In genomic region chr14:21119653-21120313, GRCm38 (mm10) we compare ENCODE assay signal across 13 mouse cellular contexts.
A peak's percentile ranks its signal among the peaks of the same experiment; 100 is the strongest.
DNase-seq lines count a peak whose midpoint lies in the region; ATAC-seq and TF ChIP-seq lines count a peak whose summit lies in the region.
"Had no signal": no experiment of that assay in that cellular context is flagged by ENCODE, and none has a peak within 500 bp of the region (broad histone marks: within the 10 kb centered on the region; RNA-seq: fewer than 3 reads in every experiment).

No protein-coding gene starts in this region.

- WGBS in heart, embryonic 12.5 days = 59% methylated on average over 9 of the region's 9 CpGs
- 46% methylated on average over 9 of the region's 9 CpGs for WGBS in heart, embryonic 16.5 days
- WGBS in heart, postnatal 0 days = 40% methylated on average over 9 of the region's 9 CpGs

- peaks cover 32% of the 10 kb centered on the region for H3K4me1 ChIP-seq in heart, embryonic 12.5 days (replicated peaks)
- peaks cover 16% of the 10 kb centered on the region for H3K4me1 ChIP-seq in heart, embryonic 16.5 days (ENCODE audit: control insufficient read depth, insufficient read depth, low read length)
- peaks cover 14% of the 10 kb centered on the region for H3K4me1 ChIP-seq in heart, postnatal 0 days (ENCODE audit: control insufficient read depth, insufficient read depth)
- H3K4me1 ChIP-seq: embryonic facial prominence, embryonic 10.5 days; hindbrain, embryonic 13.5 days had no signal

- no peak for TF ChIP-seq CTCF in heart, postnatal 0 days (IDR thresholded peaks at IDR 0.05; ENCODE audit: low read depth)

- intact Hi-C loops in heart, postnatal 36 days (cut with DNase I) = loop anchor here (5.0 kb wide), 1 partner anchor 623 kb away; no protein-coding TSS in a partner anchor

- no peak overlapping the region for H3K4me3 ChIP-seq in heart, embryonic 12.5 days
- no peak overlapping the region for H3K4me3 ChIP-seq in heart, embryonic 16.5 days (ENCODE audit: low read length)
- H3K4me3 ChIP-seq in heart, postnatal 0 days (ENCODE audit: low read depth, low read length) = no peak overlapping the region
- H3K4me3 ChIP-seq: embryonic facial prominence, embryonic 10.5 days; hindbrain, embryonic 13.5 days had no signal

- TF ChIP-seq EP300 in heart, postnatal 0 days (IDR thresholded peaks at IDR 0.05; ENCODE audit: low read depth) = no peak

- 0 out of 2 replicates have a peak, but pooled peaks have one; percentile 48 for ATAC-seq in heart, embryonic 12.5 days (ENCODE audit: insufficient number of reproducible peaks, low FRiP score)
- peak; percentile 56; the same call in 1 of the 2 replicates for ATAC-seq in heart, embryonic 16.5 days (replicated peaks; ENCODE audit: extremely low read depth, insufficient read depth, low FRiP score)
- peak; percentile 79 for ATAC-seq in heart, postnatal 0 days (ENCODE audit: insufficient read depth, low read depth)
- ATAC-seq: forebrain, embryonic 14.5 days; hindbrain, postnatal 0 days had no signal

- H3K4me2 ChIP-seq in heart, embryonic 12.5 days = no peak overlapping the region
- no peak overlapping the region for H3K4me2 ChIP-seq in heart, embryonic 16.5 days (ENCODE audit: low read depth, low read length)
- H3K4me2 ChIP-seq in heart, postnatal 0 days (ENCODE audit: low read depth, low read length) = no peak overlapping the region
- H3K4me2 ChIP-seq: hindbrain, embryonic 13.5 days had no signal

- H3K27me3 ChIP-seq in heart, embryonic 12.5 days (replicated peaks) = no peaks in the 10 kb centered on the region
- no peaks in the 10 kb centered on the region for H3K27me3 ChIP-seq in heart, embryonic 16.5 days (ENCODE audit: control insufficient read depth, insufficient read depth, low read length)
- no peaks in the 10 kb centered on the region for H3K27me3 ChIP-seq in heart, postnatal 0 days (ENCODE audit: control insufficient read depth, insufficient read depth, low read length)
- H3K27me3 ChIP-seq: hindbrain, embryonic 13.5 days had no signal

- DNase-seq in heart, adult 18-20 months = no peak
- no peak for DNase-seq in heart, postnatal 36 days
- peak; percentile 68 for DNase-seq in heart, postnatal 0 days (ENCODE audit: low spot score)
- DNase-seq in heart, postnatal 4 days = peak; percentile 31
- DNase-seq in kidney, postnatal 14 days = no peak
- DNase-seq: adrenal gland, adult 8-10 months; kidney, adult 11 months had no signal

- H3K9me3 ChIP-seq in heart, embryonic 12.5 days (replicated peaks) = no peaks in the 10 kb centered on the region
- H3K9me3 ChIP-seq in heart, embryonic 16.5 days (replicated peaks; ENCODE audit: control insufficient read depth, low read length) = no peaks in the 10 kb centered on the region
- H3K9me3 ChIP-seq in heart, postnatal 0 days (replicated peaks; ENCODE audit: control insufficient read depth, low read length) = no peaks in the 10 kb centered on the region
- H3K9me3 ChIP-seq: embryonic facial prominence, embryonic 10.5 days; hindbrain, embryonic 13.5 days had no signal

- no peak overlapping the region for H3K9ac ChIP-seq in heart, embryonic 12.5 days
- H3K9ac ChIP-seq in heart, embryonic 16.5 days (ENCODE audit: low read length) = peak overlapping the region; percentile 49
- no peak overlapping the region for H3K9ac ChIP-seq in heart, postnatal 0 days (replicated peaks; ENCODE audit: low read depth, low read length)
- H3K9ac ChIP-seq: hindbrain, embryonic 13.5 days had no signal

- no peaks in the 10 kb centered on the region for H3K36me3 ChIP-seq in heart, embryonic 12.5 days
- no peaks in the 10 kb centered on the region for H3K36me3 ChIP-seq in heart, embryonic 16.5 days (ENCODE audit: control insufficient read depth, insufficient read depth)
- no peaks in the 10 kb centered on the region for H3K36me3 ChIP-seq in heart, postnatal 0 days (replicated peaks; ENCODE audit: control insufficient read depth, insufficient read depth, low read length)
- H3K36me3 ChIP-seq: hindbrain, embryonic 13.5 days had no signal

- peak overlapping the region; percentile 60 for H3K27ac ChIP-seq in heart, embryonic 12.5 days (ENCODE audit: poor library complexity, severe bottlenecking)
- peak overlapping the region; percentile 76 for H3K27ac ChIP-seq in heart, embryonic 16.5 days (ENCODE audit: low read length)
- H3K27ac ChIP-seq in heart, postnatal 0 days (ENCODE audit: low read depth) = peak overlapping the region; percentile 43
- H3K27ac ChIP-seq: embryonic facial prominence, embryonic 10.5 days; hindbrain, embryonic 13.5 days; hindbrain, postnatal 0 days had no signal

Comparison
In these comparisons a context has a peak if more than half of its experiments do, and no peak if none do; other contexts are left out.
1. DNase-seq: peak in heart, postnatal 0 days (single experiment) and heart, postnatal 4 days (single experiment); none in heart, adult 18-20 months (0 of 2), heart, postnatal 36 days (0 of 2) and kidney, postnatal 14 days (single experiment).
2. Peak in every context shown above with its lines, with median percentiles within 50 percentile points of each other: ATAC-seq and H3K27ac ChIP-seq.